Mouse (Mus musculus) midbrain, embryonic 12.5 days (tissue): ENCODE data around the gene Gm20683. TPM values are rescaled to one million over a fixed set of nuclear protein-coding genes. Genes with fewer than 3 reads are reported as not detected.
"Not testable (repeated sequence)": the region's sequence is repeated elsewhere in the genome, so short reads cannot be mapped to it uniquely, and the experiment has no call there.

ENCODE experiments used
- ATAC-seq: fragments of 200-750 bp; cut with Nextera tagmentation; 2 replicates; pipeline ENCODE4 v1.8.0; 2017; ENCODE audit warnings: low read depth, moderate TSS enrichment, moderate library complexity; ENCODE audit not compliant: low FRiP score
- H3K27ac ChIP-seq: fragments of 300-500 bp; sonication (generic); replicated peaks from 2 replicates; pipeline ENCODE4 v1.5.1; 2016; ENCODE audit warnings: mild to moderate bottlenecking
- H3K27me3 ChIP-seq: fragments of 300-500 bp; sonication (generic); 2 replicates; pipeline ENCODE4 v1.6.1; 2016; ENCODE audit warnings: mild to moderate bottlenecking
- H3K36me3 ChIP-seq: fragments of 300-500 bp; sonication (generic); 2 replicates; pipeline ENCODE4 v1.6.1; 2016
- H3K4me1 ChIP-seq: fragments of 300-500 bp; sonication (generic); 2 replicates; pipeline ENCODE4 v1.6.1; 2016
- H3K4me2 ChIP-seq: fragments of 300-500 bp; sonication (generic); replicated peaks from 2 replicates; pipeline ENCODE4 v1.6.1; 2016; ENCODE audit warnings: mild to moderate bottlenecking, moderate library complexity
- H3K4me3 ChIP-seq: fragments of 300-500 bp; sonication (generic); 2 replicates; pipeline ENCODE4 v1.5.1; 2016; ENCODE audit warnings: mild to moderate bottlenecking
- H3K9ac ChIP-seq: fragments of 300-500 bp; sonication (generic); replicated peaks from 2 replicates; pipeline ENCODE4 v1.6.1; 2016; ENCODE audit warnings: mild to moderate bottlenecking, moderate library complexity
- H3K9me3 ChIP-seq: fragments of 300-500 bp; sonication (generic); 2 replicates; pipeline ENCODE4 v1.6.1; 2016; ENCODE audit warnings: mild to moderate bottlenecking
- WGBS: fragments of 180-500 bp; shearing (Covaris S2); methylation state at CpG from one replicate; pipeline ENCODE4 v1.1.7; 2016; 5-methylcytosine and 5-hydroxymethylcytosine counted together
- polyA plus RNA-seq: library from polyadenylated mRNA; unstranded; fragments of >200 nt; fragmentation: Nextera tagmentation; extraction: Ambion mirVana; gene quantifications from 2 replicates; pipeline ENCODE4 v1.2.1, GENCODE M21; 2016

The Gm20683 gene
- polyA plus RNA-seq, 1 experiment from 2014 or later: 2.5 TPM

- Histone ChIP-seq H3K4me2 (no peak overlapping the region), H3K4me3 (no peak overlapping the region), H3K27ac (no peak overlapping the region), H3K9me3 (no peaks in the 10 kb centered on the region), H3K36me3 (peaks cover 1% of the 10 kb centered on the region), H3K9ac (no peak overlapping the region), H3K27me3 (peaks cover 6% of the 10 kb centered on the region), H3K4me1 (peaks cover 37% of the 10 kb centered on the region)
- WGBS: 90% methylated on average over 3 of the region's 3 CpGs
- no peak for ATAC-seq
Measured at GRCm38 (mm10) chr17:25872676-25873075, 31.1 kb upstream of the Gm20683 start.

- not testable (repeated sequence) for ATAC-seq
Measured at GRCm38 (mm10) chr17:25871566-25871965, 30.0 kb upstream of the Gm20683 start.

GRCm38 (mm10) chr17:25869954-25870353 is 28.4 kb upstream of the Gm20683 start:
- Histone ChIP-seq H3K4me2 (no peak overlapping the region), H3K27me3 (peaks cover 10% of the 10 kb centered on the region), H3K9ac (no peak overlapping the region), H3K9me3 (no peaks in the 10 kb centered on the region), H3K36me3 (no peaks in the 10 kb centered on the region), H3K4me1 (peaks cover 27% of the 10 kb centered on the region), H3K4me3 (no peak overlapping the region), H3K27ac (no peak overlapping the region)
- WGBS: 86% methylated on average over 2 of the region's 2 CpGs
- ATAC-seq: no peak

More at GRCm38 (mm10) chr17:25871566-25871965, 30.0 kb upstream of the Gm20683 start:
- H3K9ac ChIP-seq, H3K36me3 ChIP-seq, H3K27me3 ChIP-seq, H3K4me3 ChIP-seq, H3K9me3 ChIP-seq, H3K4me2 ChIP-seq, H3K27ac ChIP-seq: not testable (repeated sequence)
- H3K4me1 ChIP-seq: peaks cover 35% of the 10 kb centered on the region

- 86% methylated on average over 8 of the region's 8 CpGs for WGBS
Measured at GRCm38 (mm10) chr17:25869498-25869897, 27.9 kb upstream of the Gm20683 start.

GRCm38 (mm10) chr17:25868601-25869191 is 27.1 kb upstream of the Gm20683 start, which contains the start of gene Mcrip2:
Gene Mcrip2, minus strand, starts transcription at chr17:25868764.
- H3K4me3 ChIP-seq: peak within 1 kb of the TSS; percentile 83
- H3K9me3 ChIP-seq: no peaks in the 10 kb centered on the region
- peak within 1 kb of the TSS; percentile 66 for H3K9ac ChIP-seq
- peaks cover 18% of the 10 kb centered on the region for H3K4me1 ChIP-seq
- H3K27ac ChIP-seq: 0 out of 2 replicates have a peak within 1 kb of the TSS, but pooled peaks have one; percentile 32
- ATAC-seq: peak; percentile 90
- H3K4me2 ChIP-seq: peak within 1 kb of the TSS; percentile 100
- WGBS: under 1% methylated on average over 24 of the region's 24 CpGs
- peaks cover 10% of the 10 kb centered on the region for H3K27me3 ChIP-seq
- no peaks in the 10 kb centered on the region for H3K36me3 ChIP-seq

More at GRCm38 (mm10) chr17:25869498-25869897, 27.9 kb upstream of the Gm20683 start:
- Histone ChIP-seq H3K9me3 (no peaks in the 10 kb centered on the region), H3K4me3 (no peak overlapping the region), H3K9ac (no peak overlapping the region), H3K27me3 (peaks cover 10% of the 10 kb centered on the region), H3K27ac (no peak overlapping the region), H3K4me1 (peaks cover 26% of the 10 kb centered on the region), H3K4me2 (no peak overlapping the region), H3K36me3 (no peaks in the 10 kb centered on the region)
- ATAC-seq: no peak

- Histone ChIP-seq H3K4me1 (peaks cover 18% of the 10 kb centered on the region), H3K36me3 (no peaks in the 10 kb centered on the region), H3K4me3 (peak overlapping the region; percentile 83), H3K27me3 (peaks cover 10% of the 10 kb centered on the region), H3K4me2 (peak overlapping the region; percentile 100), H3K9ac (peak overlapping the region; percentile 66), H3K9me3 (no peaks in the 10 kb centered on the region), H3K27ac (no peak overlapping the region)
- 1% methylated on average over 42 of the region's 42 CpGs for WGBS
- no peak; the same call in 1 of the 2 replicates for ATAC-seq
Measured at GRCm38 (mm10) chr17:25867836-25868600, 26.5 kb upstream of the Gm20683 start.

- H3K36me3 ChIP-seq: no peaks in the 10 kb centered on the region
- no peak overlapping the region for H3K9ac ChIP-seq
- peaks cover 18% of the 10 kb centered on the region for H3K4me1 ChIP-seq
- peak overlapping the region; percentile 100 for H3K4me2 ChIP-seq
- WGBS: 13% methylated on average over 7 of the region's 7 CpGs
- H3K9me3 ChIP-seq: no peaks in the 10 kb centered on the region
- H3K27me3 ChIP-seq: peaks cover 10% of the 10 kb centered on the region
- H3K27ac ChIP-seq: no peak overlapping the region
- H3K4me3 ChIP-seq: peak overlapping the region; percentile 83
- no peak for ATAC-seq
Measured at GRCm38 (mm10) chr17:25867509-25867835, 25.9 kb upstream of the Gm20683 start.

- Histone ChIP-seq H3K27ac (no peak overlapping the region), H3K27me3 (peaks cover 10% of the 10 kb centered on the region), H3K36me3 (no peaks in the 10 kb centered on the region), H3K9me3 (no peaks in the 10 kb centered on the region), H3K9ac (no peak overlapping the region), H3K4me1 (peaks cover 23% of the 10 kb centered on the region), H3K4me2 (no peak overlapping the region), H3K4me3 (no peak overlapping the region)
- 93% methylated on average over 3 of the region's 3 CpGs for WGBS
- ATAC-seq: no peak
Measured at GRCm38 (mm10) chr17:25866172-25866571, 24.6 kb upstream of the Gm20683 start.

GRCm38 (mm10) chr17:25865288-25865687 is 23.7 kb upstream of the Gm20683 start:
- H3K4me2 ChIP-seq: no peak overlapping the region
- no peak overlapping the region for H3K4me3 ChIP-seq
- H3K27ac ChIP-seq: no peak overlapping the region
- no peak for ATAC-seq
- peaks cover 30% of the 10 kb centered on the region for H3K4me1 ChIP-seq
- H3K9ac ChIP-seq: no peak overlapping the region
- H3K36me3 ChIP-seq: no peaks in the 10 kb centered on the region
- no peaks in the 10 kb centered on the region for H3K9me3 ChIP-seq
- peaks cover 10% of the 10 kb centered on the region for H3K27me3 ChIP-seq
- WGBS: 85% methylated on average over 11 of the region's 11 CpGs

GRCm38 (mm10) chr17:25864311-25864710 is 22.7 kb upstream of the Gm20683 start:
- no peak overlapping the region for H3K4me3 ChIP-seq
- H3K4me1 ChIP-seq: peaks cover 35% of the 10 kb centered on the region
- ATAC-seq: no peak

GRCm38 (mm10) chr17:25863681-25864080 is 22.1 kb upstream of the Gm20683 start:
- no peak overlapping the region for H3K9ac ChIP-seq
- no peak for ATAC-seq
- H3K4me2 ChIP-seq: no peak overlapping the region
- no peaks in the 10 kb centered on the region for H3K9me3 ChIP-seq
- WGBS: 91% methylated on average over 6 of the region's 6 CpGs
- no peaks in the 10 kb centered on the region for H3K36me3 ChIP-seq
- H3K27ac ChIP-seq: no peak overlapping the region
- no peak overlapping the region for H3K4me3 ChIP-seq
- H3K4me1 ChIP-seq: peaks cover 30% of the 10 kb centered on the region
- H3K27me3 ChIP-seq: peaks cover 10% of the 10 kb centered on the region

More at GRCm38 (mm10) chr17:25864311-25864710, 22.7 kb upstream of the Gm20683 start:
- no peak overlapping the region for H3K4me2 ChIP-seq
- H3K9ac ChIP-seq: no peak overlapping the region
- 96% methylated on average over 14 of the region's 14 CpGs for WGBS
- H3K27ac ChIP-seq: no peak overlapping the region
- peaks cover 10% of the 10 kb centered on the region for H3K27me3 ChIP-seq
- no peaks in the 10 kb centered on the region for H3K9me3 ChIP-seq
- H3K36me3 ChIP-seq: no peaks in the 10 kb centered on the region
